ENCODE assay signal across 18 mouse cellular contexts in the genomic region with DNA sequence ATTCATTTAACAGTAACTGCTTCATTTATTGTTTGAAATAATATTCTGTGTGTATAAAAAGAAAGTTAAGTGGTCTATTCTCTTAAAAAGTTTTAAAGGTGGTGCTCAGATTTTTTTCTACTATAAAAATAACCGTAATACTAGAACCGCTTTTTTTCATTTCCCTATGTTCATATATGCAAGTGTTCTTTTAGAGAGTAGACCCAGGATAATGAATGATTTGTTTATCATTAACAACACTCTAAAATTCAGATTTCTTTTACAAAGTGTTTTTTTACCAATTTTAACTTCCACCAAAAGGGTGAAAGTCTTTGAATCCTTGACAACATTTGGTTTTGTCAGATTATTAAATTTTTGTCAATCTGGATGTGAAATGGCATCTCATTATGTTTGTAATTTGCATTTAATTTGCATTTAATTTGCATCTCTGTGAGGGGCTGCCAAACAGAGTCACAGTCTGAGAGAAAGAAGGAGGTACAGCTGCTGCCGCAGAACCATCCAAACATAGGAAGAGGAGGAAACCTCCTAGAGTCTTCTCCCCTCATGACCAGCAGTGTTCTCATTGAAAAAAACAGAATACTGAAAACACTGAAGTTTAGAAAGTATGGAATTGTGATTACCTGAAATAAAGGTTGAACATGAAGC.
A peak's percentile ranks its signal among the peaks of the same experiment; 100 is the strongest.
DNase-seq lines count a peak whose midpoint lies in the region; ATAC-seq lines count a peak whose summit lies in the region.
"Had no signal": no experiment of that assay in that cellular context is flagged by ENCODE, and none has a peak within 500 bp of the region (broad histone marks: within the 10 kb centered on the region; RNA-seq: fewer than 3 reads in every experiment).

No protein-coding gene starts in this region.

- H3K27me3 ChIP-seq in forebrain, embryonic 11.5 days (ENCODE audit: control insufficient read depth, insufficient read depth, low read length), result no peaks in the 10 kb centered on the region
- no peaks in the 10 kb centered on the region for H3K27me3 ChIP-seq in forebrain, embryonic 10.5 days (ENCODE audit: poor library complexity, severe bottlenecking)
- H3K27me3 ChIP-seq in midbrain, embryonic 13.5 days, result no peaks in the 10 kb centered on the region
- no peaks in the 10 kb centered on the region for H3K27me3 ChIP-seq in heart, embryonic 12.5 days (replicated peaks)
- H3K27me3 ChIP-seq: embryonic facial prominence, embryonic 13.5 days; liver, embryonic 12.5 days; lung, embryonic 15.5 days had no signal

- no peak overlapping the region for H3K4me3 ChIP-seq in forebrain, embryonic 11.5 days (ENCODE audit: low read depth, low read length)
- no peak overlapping the region for H3K4me3 ChIP-seq in forebrain, embryonic 10.5 days
- no peak overlapping the region for H3K4me3 ChIP-seq in midbrain, embryonic 13.5 days (replicated peaks)
- no peak overlapping the region for H3K4me3 ChIP-seq in heart, embryonic 12.5 days
- H3K4me3 ChIP-seq: embryonic facial prominence, embryonic 13.5 days; limb, embryonic 10.5 days; liver, embryonic 12.5 days; lung, embryonic 15.5 days had no signal

- H3K9ac ChIP-seq in forebrain, embryonic 11.5 days (ENCODE audit: low read length), result no peak overlapping the region
- no peak overlapping the region for H3K9ac ChIP-seq in midbrain, embryonic 13.5 days (replicated peaks)
- H3K9ac ChIP-seq in heart, embryonic 12.5 days, result no peak overlapping the region
- H3K9ac ChIP-seq: embryonic facial prominence, embryonic 13.5 days; liver, embryonic 12.5 days; lung, embryonic 15.5 days had no signal

- no peaks in the 10 kb centered on the region for H3K4me1 ChIP-seq in forebrain, embryonic 11.5 days (replicated peaks; ENCODE audit: control insufficient read depth, insufficient read depth, low read length)
- H3K4me1 ChIP-seq in forebrain, embryonic 10.5 days, result no peaks in the 10 kb centered on the region
- H3K4me1 ChIP-seq in midbrain, embryonic 13.5 days (replicated peaks), result no peaks in the 10 kb centered on the region
- H3K4me1 ChIP-seq in heart, embryonic 12.5 days (replicated peaks), result no peaks in the 10 kb centered on the region
- H3K4me1 ChIP-seq: embryonic facial prominence, embryonic 13.5 days; limb, embryonic 10.5 days; liver, embryonic 12.5 days; lung, embryonic 15.5 days had no signal

- ATAC-seq in forebrain, embryonic 11.5 days (replicated peaks; ENCODE audit: low FRiP score), result peak; percentile 81
- ATAC-seq in midbrain, embryonic 13.5 days, result peak; percentile 82
- ATAC-seq in heart, embryonic 12.5 days (ENCODE audit: insufficient number of reproducible peaks, low FRiP score), result no peak
- ATAC-seq: intestine, postnatal 0 days; liver, embryonic 12.5 days had no signal

- H3K4me2 ChIP-seq in forebrain, embryonic 11.5 days (ENCODE audit: low read depth, low read length, severe bottlenecking), result no peak overlapping the region
- no peak overlapping the region for H3K4me2 ChIP-seq in midbrain, embryonic 13.5 days (replicated peaks)
- no peak overlapping the region for H3K4me2 ChIP-seq in heart, embryonic 12.5 days
- H3K4me2 ChIP-seq: embryonic facial prominence, embryonic 13.5 days; heart, embryonic 11.5 days; liver, embryonic 12.5 days; lung, embryonic 15.5 days had no signal

- H3K9me3 ChIP-seq in forebrain, embryonic 11.5 days (ENCODE audit: control insufficient read depth, low read length), result no peaks in the 10 kb centered on the region
- no peaks in the 10 kb centered on the region for H3K9me3 ChIP-seq in forebrain, embryonic 10.5 days
- H3K9me3 ChIP-seq in midbrain, embryonic 13.5 days, result no peaks in the 10 kb centered on the region
- H3K9me3 ChIP-seq in heart, embryonic 12.5 days (replicated peaks), result no peaks in the 10 kb centered on the region
- H3K9me3 ChIP-seq: embryonic facial prominence, embryonic 13.5 days; limb, embryonic 10.5 days; lung, embryonic 15.5 days had no signal

- DNase-seq in forebrain, embryonic 11.5 days (ENCODE audit: low spot score), result no peak
- no peak for DNase-seq in forebrain, embryonic 10.5 days (ENCODE audit: extremely low spot score, low spot score)
- peak; percentile 18 to 19 for DNase-seq in right cerebral cortex, postnatal 10 days (ENCODE audit: low spot score in 2 of 2)
- DNase-seq in right cerebral cortex, postnatal 25 days, result no peak
- DNase-seq in kidney, postnatal 4 days, result no peak
- no peak for DNase-seq in frontal cortex, adult 2 months (ENCODE audit: extremely low spot score in 1 of 2, low spot score in 1 of 2)
- DNase-seq: adrenal gland, postnatal 25 days; gastrocnemius, postnatal 25 days; heart, postnatal 36 days had no signal

- WGBS in forebrain, embryonic 11.5 days, result 91% methylated on average over 3 of the region's 3 CpGs
- 94% methylated on average over 3 of the region's 3 CpGs for WGBS in forebrain, embryonic 10.5 days
- 79% methylated on average over 3 of the region's 3 CpGs for WGBS in midbrain, embryonic 13.5 days
- 85% methylated on average over 3 of the region's 3 CpGs for WGBS in heart, embryonic 12.5 days

- H3K36me3 ChIP-seq in forebrain, embryonic 11.5 days (ENCODE audit: control insufficient read depth, insufficient read depth, low read length), result no peaks in the 10 kb centered on the region
- H3K36me3 ChIP-seq in forebrain, embryonic 10.5 days (replicated peaks), result no peaks in the 10 kb centered on the region
- H3K36me3 ChIP-seq in midbrain, embryonic 13.5 days, result no peaks in the 10 kb centered on the region
- H3K36me3 ChIP-seq in heart, embryonic 12.5 days, result no peaks in the 10 kb centered on the region
- H3K36me3 ChIP-seq: embryonic facial prominence, embryonic 13.5 days; limb, embryonic 10.5 days; liver, embryonic 12.5 days; lung, embryonic 15.5 days had no signal

- H3K27ac ChIP-seq in forebrain, embryonic 11.5 days (ENCODE audit: low read depth, low read length), result no peak overlapping the region
- H3K27ac ChIP-seq in forebrain, embryonic 10.5 days, result no peak overlapping the region
- no peak overlapping the region for H3K27ac ChIP-seq in midbrain, embryonic 13.5 days
- H3K27ac ChIP-seq in heart, embryonic 12.5 days (ENCODE audit: poor library complexity, severe bottlenecking), result no peak overlapping the region
- H3K27ac ChIP-seq: embryonic facial prominence, embryonic 13.5 days; kidney, postnatal 0 days; limb, embryonic 10.5 days; liver, embryonic 12.5 days; lung, embryonic 15.5 days had no signal

Comparison
In these comparisons a context has a peak if more than half of its experiments do, and no peak if none do; other contexts are left out.
1. DNase-seq: peak in right cerebral cortex, postnatal 10 days (2 of 2); none in forebrain, embryonic 11.5 days (single experiment), forebrain, embryonic 10.5 days (single experiment), right cerebral cortex, postnatal 25 days (single experiment), kidney, postnatal 4 days (0 of 2) and frontal cortex, adult 2 months (0 of 2).